7 mouse cellular contexts compared by ENCODE assay signal in genomic region chr13:48159020-48159910, GRCm38 (mm10).
DNase-seq lines count a peak whose midpoint lies in the region; ATAC-seq lines count a peak whose summit lies in the region.

No protein-coding gene starts in this region.

- peaks cover 9% of the 10 kb centered on the region; the same call in 1 of the 2 replicates for H3K4me1 ChIP-seq in embryonic facial prominence, embryonic 14.5 days (ENCODE audit: control insufficient read depth, insufficient read depth, low read length)
- H3K4me1 ChIP-seq in hindbrain, embryonic 16.5 days (ENCODE audit: control insufficient read depth, insufficient read depth, low read depth, low read length), result peaks cover 8% of the 10 kb centered on the region

- H3K27ac ChIP-seq in embryonic facial prominence, embryonic 14.5 days (replicated peaks; ENCODE audit: low read depth, low read length), result no peak overlapping the region
- no peak overlapping the region for H3K27ac ChIP-seq in hindbrain, embryonic 16.5 days (ENCODE audit: low read depth, low read length)

- peak; percentile 32 to 47 for DNase-seq in kidney, postnatal 4 days
- DNase-seq in kidney, adult 8-10 months, result no peak
- peak; percentile 31 for DNase-seq in embryonic facial prominence, embryonic 14.5 days (ENCODE audit: low spot score)
- DNase-seq in yolk sac, embryonic 10.5 days (ENCODE audit: low spot score), result peak; percentile 50
- no peak for DNase-seq in T-cell, adult 2 months (ENCODE audit: low spot score)

- no peaks in the 10 kb centered on the region for H3K9me3 ChIP-seq in embryonic facial prominence, embryonic 14.5 days (ENCODE audit: control insufficient read depth, low read length)
- no peaks in the 10 kb centered on the region for H3K9me3 ChIP-seq in hindbrain, embryonic 16.5 days (ENCODE audit: control insufficient read depth, low read length)

- H3K9ac ChIP-seq in embryonic facial prominence, embryonic 14.5 days (ENCODE audit: low read depth, low read length), result no peak overlapping the region
- H3K9ac ChIP-seq in hindbrain, embryonic 16.5 days (ENCODE audit: low read depth, low read length), result no peak overlapping the region

- no peak for ATAC-seq in embryonic facial prominence, embryonic 14.5 days (ENCODE audit: low read depth)
- ATAC-seq in hindbrain, embryonic 16.5 days, result no peak
- ATAC-seq in CD4-positive, CD25-positive, alpha-beta regulatory T cell, adult 4 months, result no peak

- H3K4me2 ChIP-seq in embryonic facial prominence, embryonic 14.5 days (ENCODE audit: low read depth, low read length), result 0 out of 2 replicates have a peak overlapping the region, but pooled peaks have one; percentile 9
- peak overlapping the region; percentile 37 for H3K4me2 ChIP-seq in hindbrain, embryonic 16.5 days (ENCODE audit: low read length)

- H3K4me3 ChIP-seq in embryonic facial prominence, embryonic 14.5 days (ENCODE audit: low read depth, low read length), result no peak overlapping the region
- H3K4me3 ChIP-seq in hindbrain, embryonic 16.5 days (ENCODE audit: low read length), result no peak overlapping the region

- WGBS in embryonic facial prominence, embryonic 14.5 days, result 18% methylated on average over 15 of the region's 15 CpGs
- WGBS in hindbrain, embryonic 16.5 days, result 18% methylated on average over 15 of the region's 15 CpGs

- no peaks in the 10 kb centered on the region for H3K36me3 ChIP-seq in embryonic facial prominence, embryonic 14.5 days (ENCODE audit: control insufficient read depth, insufficient read depth, low read length)
- no peaks in the 10 kb centered on the region for H3K36me3 ChIP-seq in hindbrain, embryonic 16.5 days (ENCODE audit: control insufficient read depth, insufficient read depth, low read length)

- no peaks in the 10 kb centered on the region for H3K27me3 ChIP-seq in embryonic facial prominence, embryonic 14.5 days (replicated peaks; ENCODE audit: control insufficient read depth, insufficient read depth, low read length)
- no peaks in the 10 kb centered on the region for H3K27me3 ChIP-seq in hindbrain, embryonic 16.5 days (replicated peaks; ENCODE audit: control insufficient read depth, insufficient read depth, low read length)

Comparison
In these comparisons a context has a peak if more than half of its experiments do, and no peak if none do; other contexts are left out.
1. DNase-seq: peak in kidney, postnatal 4 days (2 of 2), embryonic facial prominence, embryonic 14.5 days (single experiment) and yolk sac, embryonic 10.5 days (single experiment); none in kidney, adult 8-10 months (0 of 2) and T-cell, adult 2 months (single experiment).